Mouse (Mus musculus) spleen, adult 2 months (tissue): ENCODE data around the gene Iqsec2.

Experiments
- CTCF ChIP-seq: fragments of 200-500 bp; IDR thresholded peaks from 2 replicates; pipeline ENCODE4 v1.5.1; 2011; ENCODE audit warnings: mild to moderate bottlenecking, inconsistent platforms; ENCODE audit not compliant: insufficient read depth, insufficient read length, insufficient replicate concordance; ENCODE audit errors: extremely low read depth
- POLR2A ChIP-seq: fragments of 200-500 bp; IDR thresholded peaks from 2 replicates; pipeline ENCODE4 v1.6.1; 2011; ENCODE audit warnings: low read depth, low read length, inconsistent platforms

DNA sequence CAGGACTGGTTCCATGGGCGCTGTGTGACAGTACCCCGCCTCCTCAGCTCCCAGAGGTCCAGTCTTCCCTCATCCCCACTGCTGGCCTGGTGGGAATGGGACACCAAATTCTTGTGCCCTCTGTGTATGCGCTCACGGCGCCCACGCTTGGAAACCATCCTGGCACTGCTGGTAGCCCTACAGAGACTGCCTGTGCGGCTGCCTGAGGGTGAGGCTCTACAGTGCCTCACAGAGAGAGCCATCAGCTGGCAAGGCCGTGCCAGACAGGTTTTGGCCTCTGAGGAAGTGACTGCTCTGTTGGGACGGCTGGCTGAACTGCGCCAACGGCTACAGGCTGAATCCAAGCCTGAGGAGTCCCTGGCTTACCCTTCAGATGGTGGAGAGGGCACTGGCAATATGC lies 127.1 kb downstream of the Iqsec2 start:
- TF ChIP-seq CTCF (no peak), POLR2A (no peak)
